Mouse (Mus musculus): ENCODE results near the gene Ldlrad2. TPM values are rescaled to one million over a fixed set of nuclear protein-coding genes. Genes with fewer than 3 reads are reported as not detected.

Gene Ldlrad2
- not detected in 2 replicates for polyA plus RNA-seq (2014; fragmentation: Nextera tagmentation; extraction: Ambion mirVana)

DNA sequence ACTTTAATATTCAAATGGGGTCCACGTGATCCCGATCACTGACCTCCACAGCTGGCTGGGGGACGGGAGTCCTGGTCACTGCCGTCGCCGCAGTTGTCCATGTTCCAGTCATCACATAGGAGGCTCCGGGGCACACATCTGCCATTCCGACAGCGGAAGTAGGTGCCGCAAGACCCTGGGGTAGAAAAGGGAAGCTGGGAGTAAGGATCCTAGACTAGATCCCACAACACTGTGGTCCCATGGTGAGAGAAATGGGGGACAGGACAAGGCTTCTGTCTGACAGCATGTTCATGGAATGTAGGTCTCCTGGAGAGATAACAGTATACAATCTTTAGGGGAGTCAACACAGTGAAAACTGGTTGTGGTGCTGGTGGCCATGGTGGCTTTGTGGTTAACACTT is at the start of gene Ldlrad2:
TSS of gene Ldlrad2 (minus strand) at position 101 of the 400 bp plus-strand sequence.
- 84% methylated on average over 10 of the region's 10 CpGs for WGBS (ENCODE audit: insufficient replicate concordance)
- ATAC-seq (replicated peaks; ENCODE audit: insufficient number of reproducible peaks, low FRiP score, low TSS enrichment), result no peak
- H3K4me2 ChIP-seq, result no peak within 1 kb of the TSS

DNA sequence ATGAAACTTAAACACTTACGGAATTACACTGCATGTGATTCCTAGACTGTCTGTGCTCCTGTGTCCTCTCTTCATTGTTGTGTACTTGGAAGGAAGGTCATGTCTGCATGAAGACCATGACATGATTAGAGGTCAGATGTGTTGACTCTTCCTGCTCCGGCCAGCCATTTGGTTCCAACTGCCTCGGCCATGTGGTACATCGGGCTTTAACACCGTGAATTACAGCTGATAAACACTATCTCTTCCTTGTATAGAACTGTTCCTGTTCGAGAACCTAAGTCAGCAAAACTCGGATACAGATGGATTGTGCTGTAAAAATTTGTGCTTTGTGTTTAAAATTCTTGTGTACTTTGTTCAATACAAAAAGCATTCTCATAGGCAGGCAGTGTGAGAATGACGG is 48.5 kb upstream of the Ldlrad2 start:
- 87% methylated on average over 8 of the region's 8 CpGs for WGBS (ENCODE audit: insufficient replicate concordance)
- no peak for ATAC-seq (replicated peaks; ENCODE audit: insufficient number of reproducible peaks, low FRiP score, low TSS enrichment)

More for the DNA sequence above, at the start of gene Ldlrad2:
- Histone ChIP-seq H3K27ac (ENCODE audit: low read depth, low read length) (no peak within 1 kb of the TSS), H3K4me1 (ENCODE audit: control insufficient read depth, insufficient read depth, low read length) (no peaks in the 10 kb centered on the region), H3K9ac (ENCODE audit: low read depth, low read length) (no peak within 1 kb of the TSS), H3K36me3 (ENCODE audit: control insufficient read depth, insufficient read depth, low read length) (peaks cover 10% of the 10 kb centered on the region), H3K9me3 (replicated peaks; ENCODE audit: control insufficient read depth, low read length) (no peaks in the 10 kb centered on the region), H3K27me3 (ENCODE audit: control insufficient read depth, insufficient read depth, low read length) (0 out of 2 replicates have a peak, but pooled peaks cover 6% of the 10 kb centered on the region), H3K4me3 (ENCODE audit: low read depth, low read length) (no peak within 1 kb of the TSS)

DNA sequence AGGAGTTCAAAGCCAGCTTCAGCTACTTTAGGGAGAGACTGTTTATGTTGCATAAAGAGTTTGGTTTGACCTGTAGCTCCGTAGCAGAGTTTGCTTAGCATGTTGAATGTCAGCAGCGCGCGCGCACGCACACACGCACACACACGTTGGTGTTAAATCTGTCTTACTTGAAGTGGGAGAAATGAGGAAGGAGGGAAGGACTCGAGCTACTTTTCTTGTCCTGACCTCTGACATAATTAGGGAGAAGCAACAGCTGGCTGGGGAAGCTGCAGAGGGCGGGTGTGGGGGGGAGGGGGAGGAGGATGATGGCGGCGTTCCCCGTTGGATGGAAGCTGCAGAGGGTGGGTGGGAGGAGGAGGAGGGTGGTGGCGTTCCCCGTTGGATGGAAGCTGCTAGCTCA is 35.9 kb upstream of the Ldlrad2 start:
- no peak overlapping the region for H3K9ac ChIP-seq (ENCODE audit: low read depth, low read length)
- WGBS (ENCODE audit: insufficient replicate concordance), result 85% methylated on average over 15 of the region's 15 CpGs
- no peaks in the 10 kb centered on the region for H3K9me3 ChIP-seq (replicated peaks; ENCODE audit: control insufficient read depth, low read length)
- H3K4me2 ChIP-seq, result no peak overlapping the region
- no peaks in the 10 kb centered on the region for H3K27me3 ChIP-seq (ENCODE audit: control insufficient read depth, insufficient read depth, low read length)
- peaks cover 46% of the 10 kb centered on the region for H3K36me3 ChIP-seq (ENCODE audit: control insufficient read depth, insufficient read depth, low read length)
- no peak overlapping the region for H3K4me3 ChIP-seq (ENCODE audit: low read depth, low read length)
- no peak for ATAC-seq (replicated peaks; ENCODE audit: insufficient number of reproducible peaks, low FRiP score, low TSS enrichment)
- no peak overlapping the region for H3K27ac ChIP-seq (ENCODE audit: low read depth, low read length)
- H3K4me1 ChIP-seq (ENCODE audit: control insufficient read depth, insufficient read depth, low read length), result peaks cover 7% of the 10 kb centered on the region

More for the DNA sequence above, 48.5 kb upstream of the Ldlrad2 start:
- Histone ChIP-seq H3K4me1 (ENCODE audit: control insufficient read depth, insufficient read depth, low read length) (no peaks in the 10 kb centered on the region), H3K9me3 (replicated peaks; ENCODE audit: control insufficient read depth, low read length) (no peaks in the 10 kb centered on the region), H3K27ac (ENCODE audit: low read depth, low read length) (no peak overlapping the region), H3K36me3 (ENCODE audit: control insufficient read depth, insufficient read depth, low read length) (peaks cover 30% of the 10 kb centered on the region), H3K4me3 (ENCODE audit: low read depth, low read length) (no peak overlapping the region), H3K27me3 (ENCODE audit: control insufficient read depth, insufficient read depth, low read length) (no peaks in the 10 kb centered on the region), H3K4me2 (no peak overlapping the region), H3K9ac (ENCODE audit: low read depth, low read length) (no peak overlapping the region)

DNA sequence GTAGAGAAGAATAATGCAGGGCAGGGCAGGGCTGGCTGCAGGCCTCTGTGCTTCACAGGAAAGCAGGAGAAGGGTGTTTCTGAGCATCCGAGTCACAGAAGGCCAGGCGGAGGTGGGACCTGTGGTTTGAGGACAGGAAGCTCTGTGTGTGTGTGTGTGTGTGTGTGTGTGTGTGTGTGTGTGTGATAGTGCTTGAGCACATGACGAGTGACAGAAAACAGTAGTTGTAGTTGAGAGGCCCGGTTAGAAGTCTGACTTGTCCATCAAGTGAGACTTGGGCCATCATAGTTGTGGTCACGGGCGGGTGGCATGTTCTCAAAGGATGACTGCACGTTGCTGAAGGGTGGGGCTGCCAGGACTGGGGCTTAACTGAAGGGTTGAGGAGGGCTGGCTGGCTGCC is 35.3 kb upstream of the Ldlrad2 start:
- H3K27ac ChIP-seq (ENCODE audit: low read depth, low read length), result no peak overlapping the region
- WGBS (ENCODE audit: insufficient replicate concordance), result 57% methylated on average over 7 of the region's 7 CpGs

DNA sequence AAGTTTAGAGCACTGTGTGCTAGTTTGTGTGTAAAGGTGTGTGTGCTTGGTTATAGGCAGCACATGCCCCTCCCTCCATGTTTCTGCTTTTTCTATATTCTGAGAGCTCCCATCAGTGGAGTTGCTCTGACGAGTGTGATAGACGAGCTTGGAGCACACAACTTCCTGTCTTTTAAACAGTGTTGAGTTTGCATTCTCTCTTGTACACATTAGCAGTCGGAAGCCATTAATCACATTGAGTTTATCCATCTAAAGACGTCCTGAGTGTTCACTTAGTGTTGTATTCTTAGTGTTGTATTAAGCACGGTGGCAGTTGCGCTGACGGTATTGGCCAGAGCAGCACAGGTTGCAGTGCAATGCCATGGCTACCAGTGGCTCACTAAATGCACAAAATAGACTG is 34.9 kb upstream of the Ldlrad2 start:
- ATAC-seq (replicated peaks; ENCODE audit: insufficient number of reproducible peaks, low FRiP score, low TSS enrichment), result no peak

More for the DNA sequence above, 35.3 kb upstream of the Ldlrad2 start:
- ATAC-seq (replicated peaks; ENCODE audit: insufficient number of reproducible peaks, low FRiP score, low TSS enrichment), result no peak
- Histone ChIP-seq H3K27me3 (ENCODE audit: control insufficient read depth, insufficient read depth, low read length) (no peaks in the 10 kb centered on the region), H3K9ac (ENCODE audit: low read depth, low read length) (no peak overlapping the region), H3K9me3 (replicated peaks; ENCODE audit: control insufficient read depth, low read length) (no peaks in the 10 kb centered on the region), H3K4me3 (ENCODE audit: low read depth, low read length) (no peak overlapping the region), H3K36me3 (ENCODE audit: control insufficient read depth, insufficient read depth, low read length) (peaks cover 44% of the 10 kb centered on the region), H3K4me2 (no peak overlapping the region), H3K4me1 (ENCODE audit: control insufficient read depth, insufficient read depth, low read length) (peaks cover 7% of the 10 kb centered on the region)

DNA sequence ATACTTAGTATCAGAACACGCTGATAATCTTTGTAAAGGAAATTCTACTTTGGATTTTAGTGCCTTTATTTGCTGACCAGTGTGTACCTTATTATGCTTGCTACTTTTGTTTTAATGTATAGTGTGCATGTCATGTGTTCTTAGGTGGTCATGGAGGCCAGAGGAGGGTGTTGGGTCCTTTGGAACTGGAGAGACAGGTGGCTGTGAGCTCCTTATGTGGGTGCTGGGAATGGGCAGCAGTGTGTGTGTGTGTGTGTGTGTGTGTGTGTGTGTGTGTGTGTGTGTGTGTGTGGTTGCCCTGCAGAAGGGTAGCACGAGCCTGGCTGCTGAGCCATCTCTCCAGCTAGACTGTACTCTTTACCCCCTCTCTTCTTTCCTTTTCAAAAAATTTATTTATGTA is 32.7 kb upstream of the Ldlrad2 start:
- no peaks in the 10 kb centered on the region for H3K27me3 ChIP-seq (ENCODE audit: control insufficient read depth, insufficient read depth, low read length)
- H3K4me3 ChIP-seq (ENCODE audit: low read depth, low read length), result no peak overlapping the region
- no peak for ATAC-seq (replicated peaks; ENCODE audit: insufficient number of reproducible peaks, low FRiP score, low TSS enrichment)
- H3K9me3 ChIP-seq (replicated peaks; ENCODE audit: control insufficient read depth, low read length), result no peaks in the 10 kb centered on the region
- no peak overlapping the region for H3K9ac ChIP-seq (ENCODE audit: low read depth, low read length)
- H3K27ac ChIP-seq (ENCODE audit: low read depth, low read length), result no peak overlapping the region
- H3K4me2 ChIP-seq, result no peak overlapping the region
- 96% methylated on average over 2 of the region's 2 CpGs for WGBS (ENCODE audit: insufficient replicate concordance)
- H3K36me3 ChIP-seq (ENCODE audit: control insufficient read depth, insufficient read depth, low read length), result peaks cover 30% of the 10 kb centered on the region
- peaks cover 24% of the 10 kb centered on the region for H3K4me1 ChIP-seq (ENCODE audit: control insufficient read depth, insufficient read depth, low read length)

More for the DNA sequence above, 34.9 kb upstream of the Ldlrad2 start:
- Histone ChIP-seq H3K4me1 (ENCODE audit: control insufficient read depth, insufficient read depth, low read length) (peaks cover 9% of the 10 kb centered on the region), H3K36me3 (ENCODE audit: control insufficient read depth, insufficient read depth, low read length) (peaks cover 43% of the 10 kb centered on the region), H3K27ac (ENCODE audit: low read depth, low read length) (no peak overlapping the region), H3K4me3 (ENCODE audit: low read depth, low read length) (no peak overlapping the region), H3K9ac (ENCODE audit: low read depth, low read length) (no peak overlapping the region), H3K9me3 (replicated peaks; ENCODE audit: control insufficient read depth, low read length) (no peaks in the 10 kb centered on the region), H3K27me3 (ENCODE audit: control insufficient read depth, insufficient read depth, low read length) (no peaks in the 10 kb centered on the region), H3K4me2 (no peak overlapping the region)
- WGBS (ENCODE audit: insufficient replicate concordance), result 83% methylated on average over 7 of the region's 7 CpGs

DNA sequence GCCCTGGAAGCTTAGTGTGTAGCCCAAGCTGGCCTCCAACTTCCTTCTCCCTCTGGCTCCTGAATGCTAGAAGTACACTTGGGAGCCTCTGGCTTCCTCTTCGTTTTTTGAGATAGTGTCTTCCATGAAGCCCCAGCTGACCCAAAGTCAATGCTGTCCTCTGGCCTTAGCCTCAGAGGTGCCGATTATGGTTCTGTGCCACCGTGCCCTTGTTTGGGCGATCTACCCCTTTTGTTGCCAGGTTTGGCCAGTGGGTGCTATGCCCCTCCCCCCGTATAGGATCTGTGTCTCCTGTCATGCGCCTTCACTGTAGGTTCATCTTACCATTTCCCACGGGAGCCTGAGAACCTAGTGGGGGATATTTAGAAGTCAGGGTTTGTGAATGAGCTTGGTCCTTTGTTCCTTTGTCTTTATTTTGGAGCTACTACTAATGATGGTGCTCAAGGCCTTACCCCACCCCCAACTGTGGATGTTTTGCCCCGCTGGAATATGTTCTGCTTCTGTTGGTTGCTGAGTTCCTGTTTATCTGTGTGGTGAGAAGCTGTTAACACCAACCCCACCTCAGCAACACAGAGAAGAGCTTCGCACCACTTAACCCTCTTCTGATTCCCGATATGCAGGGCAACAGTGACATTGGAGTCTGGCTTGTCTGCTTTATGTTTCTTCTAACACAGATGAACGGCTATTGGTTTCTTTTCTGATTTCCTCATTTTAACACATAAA is 29.2 kb upstream of the Ldlrad2 start:
- peak overlapping the region; percentile 43 for H3K4me2 ChIP-seq
- ATAC-seq (replicated peaks; ENCODE audit: insufficient number of reproducible peaks, low FRiP score, low TSS enrichment), result no peak

DNA sequence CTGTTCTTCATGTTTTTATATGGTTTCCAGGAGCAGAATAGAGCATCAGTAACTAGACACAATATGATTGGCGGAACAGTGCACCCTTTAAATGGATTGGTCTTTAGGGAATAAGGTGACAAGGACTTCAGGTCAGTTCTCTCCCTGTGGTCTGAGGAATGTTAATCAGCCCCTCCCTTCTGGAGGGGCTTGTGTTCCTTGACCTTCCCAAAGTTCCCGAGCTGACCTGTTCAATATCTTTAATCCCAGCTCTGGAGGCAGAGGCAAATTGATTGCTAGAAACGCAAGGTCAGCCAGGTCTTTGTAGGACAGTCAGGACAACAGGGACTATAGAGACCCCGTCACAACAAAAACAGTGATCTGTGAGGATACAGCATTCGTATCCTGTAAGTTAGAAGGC is 24.2 kb upstream of the Ldlrad2 start:
- WGBS (ENCODE audit: insufficient replicate concordance), result 81% methylated on average over 5 of the region's 5 CpGs
- Histone ChIP-seq H3K36me3 (ENCODE audit: control insufficient read depth, insufficient read depth, low read length) (no peaks in the 10 kb centered on the region), H3K4me1 (ENCODE audit: control insufficient read depth, insufficient read depth, low read length) (peaks cover 33% of the 10 kb centered on the region), H3K27me3 (ENCODE audit: control insufficient read depth, insufficient read depth, low read length) (no peaks in the 10 kb centered on the region), H3K4me2 (no peak overlapping the region), H3K9ac (ENCODE audit: low read depth, low read length) (no peak overlapping the region), H3K27ac (ENCODE audit: low read depth, low read length) (no peak overlapping the region), H3K4me3 (ENCODE audit: low read depth, low read length) (no peak overlapping the region), H3K9me3 (replicated peaks; ENCODE audit: control insufficient read depth, low read length) (no peaks in the 10 kb centered on the region)
- ATAC-seq (replicated peaks; ENCODE audit: insufficient number of reproducible peaks, low FRiP score, low TSS enrichment), result no peak

More for the DNA sequence above, 29.2 kb upstream of the Ldlrad2 start:
- Histone ChIP-seq H3K9ac (ENCODE audit: low read depth, low read length) (no peak overlapping the region), H3K27ac (ENCODE audit: low read depth, low read length) (no peak overlapping the region), H3K4me1 (ENCODE audit: control insufficient read depth, insufficient read depth, low read length) (peaks cover 31% of the 10 kb centered on the region), H3K9me3 (replicated peaks; ENCODE audit: control insufficient read depth, low read length) (no peaks in the 10 kb centered on the region), H3K27me3 (ENCODE audit: control insufficient read depth, insufficient read depth, low read length) (no peaks in the 10 kb centered on the region), H3K36me3 (ENCODE audit: control insufficient read depth, insufficient read depth, low read length) (peaks cover 17% of the 10 kb centered on the region), H3K4me3 (ENCODE audit: low read depth, low read length) (no peak overlapping the region)
- 58% methylated on average over 11 of the region's 11 CpGs for WGBS (ENCODE audit: insufficient replicate concordance)

DNA sequence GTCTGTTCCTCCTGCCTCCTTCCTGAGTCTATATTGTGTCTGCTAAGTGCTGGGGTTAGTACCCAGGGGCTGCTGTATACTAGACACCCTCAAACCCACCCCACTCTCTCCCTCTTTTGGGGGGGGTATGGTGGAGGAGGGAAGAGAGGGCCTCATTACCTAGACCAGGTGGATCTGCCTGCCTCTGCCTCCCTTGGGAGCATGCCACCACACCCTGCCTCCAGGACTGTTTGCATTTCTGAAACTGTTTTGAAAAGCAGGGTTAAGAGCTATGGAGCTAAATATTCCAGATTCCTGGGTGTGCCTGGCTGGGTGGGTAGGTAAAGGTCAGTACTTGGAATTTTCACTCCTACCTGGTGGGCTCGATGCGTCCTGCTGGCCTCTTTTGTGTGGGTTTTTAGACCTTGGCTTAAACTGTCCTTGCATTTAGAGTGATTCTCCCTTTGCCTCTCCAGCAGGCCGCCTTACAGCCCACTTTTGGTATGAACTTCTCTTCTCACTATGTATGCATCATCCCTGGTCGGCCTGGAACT is 22.8 kb upstream of the Ldlrad2 start:
- 95% methylated on average over 4 of the region's 4 CpGs for WGBS (ENCODE audit: insufficient replicate concordance)
- ATAC-seq (replicated peaks; ENCODE audit: insufficient number of reproducible peaks, low FRiP score, low TSS enrichment), result no peak
- Histone ChIP-seq H3K4me1 (ENCODE audit: control insufficient read depth, insufficient read depth, low read length) (peaks cover 21% of the 10 kb centered on the region), H3K27ac (ENCODE audit: low read depth, low read length) (no peak overlapping the region), H3K4me3 (ENCODE audit: low read depth, low read length) (no peak overlapping the region), H3K9me3 (replicated peaks; ENCODE audit: control insufficient read depth, low read length) (no peaks in the 10 kb centered on the region), H3K27me3 (ENCODE audit: control insufficient read depth, insufficient read depth, low read length) (no peaks in the 10 kb centered on the region), H3K4me2 (no peak overlapping the region), H3K9ac (ENCODE audit: low read depth, low read length) (no peak overlapping the region), H3K36me3 (ENCODE audit: control insufficient read depth, insufficient read depth, low read length) (no peaks in the 10 kb centered on the region)

Data from heart, embryonic 11.5 days (tissue).